Mouse (Mus musculus) myocyte (in vitro differentiated cells): Measurements from ENCODE around the gene Vsig10. TPM values are rescaled to one million over a fixed set of nuclear protein-coding genes. Genes with fewer than 3 reads are reported as not detected.
A peak's percentile ranks its signal among the peaks of the same experiment; 100 is the strongest.

Experiments
- H3K27me3 ChIP-seq: one replicate; pipeline ENCODE4 v1.6.1; 2011; ENCODE audit not compliant: control insufficient read depth, insufficient read depth, insufficient read length
- H3K36me3 ChIP-seq: one replicate; pipeline ENCODE4 v1.6.1; 2011; ENCODE audit not compliant: control insufficient read depth, insufficient read depth
- H3K4me2 ChIP-seq: one replicate; pipeline ENCODE4 v1.6.1; 2011; ENCODE audit warnings: low read depth, control low read depth
- H3K4me3 ChIP-seq: one replicate; pipeline ENCODE4 v1.5.1; 2011; ENCODE audit warnings: mild to moderate bottlenecking, control low read depth, moderate library complexity
- H3K79me2 ChIP-seq: one replicate; pipeline ENCODE4 v1.6.1; 2011; ENCODE audit not compliant: control insufficient read depth, insufficient read depth
- H3ac ChIP-seq: one replicate; pipeline ENCODE4 v1.6.1; 2011; ENCODE audit not compliant: control insufficient read depth, insufficient read length
- CEBPB ChIP-seq: IDR thresholded peaks from 2 replicates; pipeline ENCODE4 v1.6.1; 2011; ENCODE audit warnings: mild to moderate bottlenecking, moderate library complexity; ENCODE audit not compliant: poor library complexity, insufficient read depth, severe bottlenecking
- E2F4 ChIP-seq: IDR thresholded peaks from one replicate; pipeline ENCODE4 v1.6.1; 2011; ENCODE audit warnings: mild to moderate bottlenecking, control low read depth, moderate library complexity; ENCODE audit not compliant: insufficient read depth
- MAX ChIP-seq: IDR thresholded peaks from one replicate; pipeline ENCODE4 v1.6.1; 2011; ENCODE audit warnings: low read depth, mild to moderate bottlenecking, control low read depth
- MYOD1 ChIP-seq, 3 experiments: IDR thresholded peaks; one replicate each; pipeline ENCODE4 v1.6.1; 2011; ENCODE audit warnings: control low read depth in 2 of 3, low read depth in 2 of 3, mild to moderate bottlenecking in 2 of 3, moderate library complexity in 1 of 3; ENCODE audit not compliant: insufficient read length in 2 of 3, control insufficient read depth in 1 of 3
- MYOG ChIP-seq, 3 experiments: IDR thresholded peaks; one replicate each; pipeline ENCODE4 v1.6.1; 2011; ENCODE audit warnings: control low read depth in 2 of 3, low read depth in 2 of 3, mild to moderate bottlenecking in 2 of 3; ENCODE audit not compliant: insufficient read length in 2 of 3, control insufficient read depth in 1 of 3, insufficient read depth in 1 of 3
- POLR2AphosphoS2 ChIP-seq: IDR thresholded peaks from one replicate; pipeline ENCODE4 v1.6.1; 2011; ENCODE audit warnings: low read depth, control low read depth; ENCODE audit not compliant: insufficient read length
- REST ChIP-seq: IDR thresholded peaks from one replicate; pipeline ENCODE4 v1.6.1; 2011; ENCODE audit warnings: mild to moderate bottlenecking, control low read depth, moderate library complexity; ENCODE audit not compliant: insufficient read depth, insufficient read length
- SRF ChIP-seq: IDR thresholded peaks from one replicate; pipeline ENCODE4 v1.6.1; 2011; ENCODE audit warnings: low read depth; ENCODE audit not compliant: control insufficient read depth, insufficient read length
- TCF12 ChIP-seq: IDR thresholded peaks from one replicate; pipeline ENCODE4 v1.6.1; 2011; ENCODE audit warnings: mild to moderate bottlenecking, control low read depth; ENCODE audit not compliant: poor library complexity, insufficient read depth, severe bottlenecking
- TCF3 ChIP-seq: IDR thresholded peaks from one replicate; pipeline ENCODE4 v1.6.1; 2011; ENCODE audit warnings: low read depth, control low read depth; ENCODE audit not compliant: insufficient read length
- USF1 ChIP-seq: IDR thresholded peaks from one replicate; pipeline ENCODE4 v1.6.1; 2011; ENCODE audit warnings: low read depth, mild to moderate bottlenecking, control low read depth, moderate library complexity
- polyA plus RNA-seq: library from polyadenylated mRNA; unstranded; fragments of >200 nt; fragmentation: generic; extraction: Trizol; gene quantifications from one replicate; pipeline ENCODE4 v1.2.1, GENCODE M21; 2012; ENCODE audit warnings: missing spikeins

Gene Vsig10
- polyA plus RNA-seq, 1 experiment: 2.2 TPM

DNA sequence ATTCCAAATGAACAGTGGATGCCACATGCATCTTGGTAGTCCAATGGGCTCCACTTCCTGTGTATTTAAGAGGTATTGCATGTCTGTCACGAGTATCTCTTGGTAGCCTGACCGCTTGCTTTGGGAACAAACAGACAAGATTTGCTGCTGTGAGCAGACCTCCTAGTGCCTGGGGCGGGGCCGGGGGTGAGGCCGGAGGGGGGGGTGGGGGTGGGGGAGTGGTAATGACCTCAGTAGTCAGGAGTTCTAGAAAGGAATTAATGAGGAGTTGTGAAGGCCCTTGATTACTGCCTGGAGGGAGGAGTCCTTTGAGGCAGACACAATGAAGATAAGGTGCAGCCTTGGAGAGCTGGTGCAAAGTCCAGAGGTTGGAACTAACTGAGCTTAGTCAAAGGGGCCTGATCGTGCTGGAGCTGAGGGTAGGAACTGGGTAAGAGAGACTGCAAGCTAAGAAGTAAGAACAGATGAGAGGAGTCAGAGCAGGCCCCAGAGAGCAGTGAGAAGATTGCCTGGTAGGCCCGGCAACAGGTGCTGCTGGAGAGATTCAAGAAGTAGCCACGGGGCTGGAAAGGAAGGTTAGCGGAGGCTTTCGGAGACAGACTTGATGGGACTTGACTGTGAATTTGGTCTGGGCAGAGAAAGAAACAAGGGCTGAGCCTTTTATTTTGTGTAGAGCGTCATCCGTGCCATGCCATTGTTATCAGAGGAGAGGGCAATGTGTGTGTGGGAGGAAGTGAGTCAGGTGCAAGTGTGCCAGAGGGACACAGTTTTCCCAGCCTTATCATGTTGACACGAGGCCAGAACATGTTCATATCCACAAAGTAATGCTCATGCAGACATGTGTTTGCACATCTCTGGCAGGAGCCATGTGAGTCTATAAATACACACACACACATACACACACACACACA, 42.0 kb downstream of the Vsig10 start:
- H3K4me3 ChIP-seq: no peak overlapping the region
- H3K4me2 ChIP-seq: peak overlapping the region; percentile 81
- H3K79me2 ChIP-seq: peaks cover 73% of the 10 kb centered on the region
- H3K27me3 ChIP-seq: no peaks in the 10 kb centered on the region
- H3ac ChIP-seq: no peak overlapping the region
- H3K36me3 ChIP-seq: peaks cover 9% of the 10 kb centered on the region
- TF ChIP-seq MYOD1 (IDR thresholded peaks at IDR 0.05; ENCODE audit: control insufficient read depth in 1 of 3, insufficient read length in 2 of 3, low read depth in 2 of 3): peak in 1 of 3 experiments; percentile 54
- peak in 1 of 3 experiments; percentile 1 for TF ChIP-seq MYOG (IDR thresholded peaks at IDR 0.05; ENCODE audit: control insufficient read depth in 1 of 3, insufficient read depth in 1 of 3, insufficient read length in 2 of 3, low read depth in 2 of 3)
- no peak for TF ChIP-seq USF1

GRCm38 (mm10) chr5:117361590-117361989, 42.7 kb downstream of the Vsig10 start:
- Histone ChIP-seq H3K79me2 (peaks cover 80% of the 10 kb centered on the region), H3K27me3 (no peaks in the 10 kb centered on the region), H3K4me2 (peak overlapping the region; percentile 26), H3K36me3 (peaks cover 15% of the 10 kb centered on the region), H3K4me3 (no peak overlapping the region), H3ac (no peak overlapping the region)
- TF ChIP-seq E2F4 (no peak), SRF (no peak), REST (no peak), TCF3 (no peak), MYOD1 (IDR thresholded peaks at IDR 0.05; ENCODE audit: control insufficient read depth in 1 of 3, insufficient read length in 2 of 3, low read depth in 2 of 3) (no peak), POLR2AphosphoS2 (no peak), MAX (no peak)

DNA sequence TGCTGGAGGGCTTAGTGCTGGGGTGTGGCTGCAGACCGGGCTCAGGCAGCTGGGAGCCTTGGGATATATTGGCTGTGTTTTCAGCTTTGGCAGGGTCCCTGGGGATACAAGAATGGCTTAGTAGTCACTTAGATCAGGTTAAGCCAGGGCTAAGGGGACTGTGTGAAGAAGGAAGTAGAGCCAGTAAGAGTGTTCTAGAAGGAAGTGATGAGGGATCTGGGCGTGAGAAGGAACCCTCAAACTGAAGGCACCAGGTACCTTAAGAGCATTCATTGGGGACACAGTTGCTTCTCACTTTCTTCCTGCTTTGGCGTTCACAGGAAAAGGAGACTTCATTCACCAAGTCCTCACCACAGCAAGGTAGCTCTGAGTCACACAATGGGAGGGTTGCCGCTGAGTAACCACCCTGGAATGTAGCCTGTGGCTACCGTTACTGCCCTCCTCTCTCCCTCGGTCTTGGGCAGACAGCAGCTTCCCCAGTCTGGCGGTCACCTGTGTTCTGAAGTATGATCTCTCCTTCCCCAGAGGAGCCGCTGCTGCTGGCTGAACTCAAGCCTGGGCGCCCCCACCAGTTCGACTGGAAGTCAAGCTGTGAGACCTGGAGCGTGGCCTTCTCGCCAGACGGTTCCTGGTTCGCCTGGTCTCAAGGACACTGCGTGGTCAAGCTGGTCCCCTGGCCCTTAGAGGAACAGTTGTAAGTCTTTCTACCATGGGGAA, 44.3 kb downstream of the Vsig10 start:
- TF ChIP-seq MYOG (IDR thresholded peaks at IDR 0.05; ENCODE audit: control insufficient read depth in 1 of 3, insufficient read depth in 1 of 3, insufficient read length in 2 of 3, low read depth in 2 of 3): peak in 1 of 3 experiments; percentile 52
- TF ChIP-seq MYOD1 (IDR thresholded peaks at IDR 0.05; ENCODE audit: control insufficient read depth in 1 of 3, insufficient read length in 2 of 3, low read depth in 2 of 3): peak in 2 of 3 experiments; percentile 19 to 64
- no peak for TF ChIP-seq E2F4
- Histone ChIP-seq H3ac (no peak overlapping the region), H3K36me3 (peaks cover 25% of the 10 kb centered on the region), H3K4me2 (peak overlapping the region; percentile 76), H3K4me3 (no peak overlapping the region), H3K27me3 (no peaks in the 10 kb centered on the region), H3K79me2 (peaks cover 87% of the 10 kb centered on the region)

- Histone ChIP-seq H3K36me3 (peaks cover 39% of the 10 kb centered on the region), H3K27me3 (no peaks in the 10 kb centered on the region), H3K79me2 (peaks cover 81% of the 10 kb centered on the region), H3K4me2 (no peak overlapping the region), H3ac (no peak overlapping the region), H3K4me3 (no peak overlapping the region)
- TF ChIP-seq CEBPB: no peak
- no peak for TF ChIP-seq MYOG (IDR thresholded peaks at IDR 0.05; ENCODE audit: control insufficient read depth in 1 of 3, insufficient read depth in 1 of 3, insufficient read length in 2 of 3, low read depth in 2 of 3)
- TF ChIP-seq MAX: no peak
- TF ChIP-seq MYOD1 (IDR thresholded peaks at IDR 0.05; ENCODE audit: control insufficient read depth in 1 of 3, insufficient read length in 2 of 3, low read depth in 2 of 3): no peak
- no peak for TF ChIP-seq TCF3
Observed at GRCm38 (mm10) chr5:117364821-117365220, 45.9 kb downstream of the Vsig10 start.

DNA sequence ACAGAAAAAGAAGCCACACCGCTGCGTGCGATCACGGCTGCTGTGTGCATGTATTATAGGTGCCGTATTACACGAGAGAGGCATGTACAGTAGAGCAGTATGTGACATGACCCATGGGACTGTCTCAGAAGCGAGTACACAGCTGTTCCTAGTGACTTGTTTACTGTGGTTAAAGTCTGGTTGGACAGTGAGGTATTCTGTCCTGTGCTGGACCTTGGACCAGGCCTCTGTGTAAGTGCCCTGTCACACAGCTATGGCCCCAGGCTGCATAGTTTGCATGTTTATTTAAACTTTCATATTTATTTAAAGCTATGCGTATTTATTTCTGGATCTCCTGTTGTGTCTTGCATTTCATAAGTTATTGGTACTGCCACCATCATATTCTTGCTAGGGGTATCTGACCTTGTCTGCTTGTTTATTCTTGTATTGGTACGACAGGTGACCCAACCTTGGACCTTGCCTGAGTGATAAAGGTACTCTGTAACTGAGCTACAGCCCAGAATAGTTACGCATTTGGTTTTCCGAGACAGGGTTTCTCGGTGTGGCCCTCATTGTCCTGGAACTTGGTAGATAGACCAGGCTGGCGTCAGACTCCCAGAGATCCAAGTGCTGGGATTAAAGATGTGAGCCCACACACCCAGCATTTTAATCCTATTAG, 47.1 kb downstream of the Vsig10 start:
- H3K27me3 ChIP-seq: no peaks in the 10 kb centered on the region
- H3K79me2 ChIP-seq: peaks cover 75% of the 10 kb centered on the region
- TF ChIP-seq MYOG (IDR thresholded peaks at IDR 0.05; ENCODE audit: control insufficient read depth in 1 of 3, insufficient read depth in 1 of 3, insufficient read length in 2 of 3, low read depth in 2 of 3) (no peak), MYOD1 (IDR thresholded peaks at IDR 0.05; ENCODE audit: control insufficient read depth in 1 of 3, insufficient read length in 2 of 3, low read depth in 2 of 3) (no peak), SRF (no peak), MAX (no peak), POLR2AphosphoS2 (no peak), TCF12 (no peak), REST (no peak), E2F4 (no peak), TCF3 (no peak)
- H3K36me3 ChIP-seq: peaks cover 42% of the 10 kb centered on the region
- H3K4me2 ChIP-seq: no peak overlapping the region
- H3K4me3 ChIP-seq: no peak overlapping the region
- no peak overlapping the region for H3ac ChIP-seq
